Mouse (Mus musculus) cerebellum, adult 11-12 months (tissue): Measurements from ENCODE around the gene Ston2.

Experiments used
- DNase-seq: peaks from one replicate; pipeline ENCODE4 v3.0.0; 2022

Gene Ston2

DNA sequence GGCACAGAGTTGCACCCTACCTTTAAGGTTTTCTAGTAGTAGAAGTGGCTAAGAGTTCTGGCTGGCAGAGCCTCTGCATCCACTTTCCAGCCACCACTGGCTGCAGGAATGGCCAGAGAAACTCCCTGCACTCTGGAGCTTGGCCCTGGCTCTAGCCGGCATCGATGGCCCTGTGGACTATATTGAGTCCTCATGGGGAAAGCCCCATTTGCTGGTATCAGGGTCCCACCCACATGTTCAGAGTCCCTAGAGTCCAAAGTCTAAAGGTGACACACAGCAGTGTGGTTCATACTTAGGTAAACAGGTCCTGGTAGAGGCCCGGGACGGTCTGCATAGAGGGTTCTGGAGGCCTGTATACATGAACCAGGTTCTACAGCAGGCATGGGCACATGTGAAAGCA, 92.0 kb downstream of the Ston2 start:
- no peak for DNase-seq

DNA sequence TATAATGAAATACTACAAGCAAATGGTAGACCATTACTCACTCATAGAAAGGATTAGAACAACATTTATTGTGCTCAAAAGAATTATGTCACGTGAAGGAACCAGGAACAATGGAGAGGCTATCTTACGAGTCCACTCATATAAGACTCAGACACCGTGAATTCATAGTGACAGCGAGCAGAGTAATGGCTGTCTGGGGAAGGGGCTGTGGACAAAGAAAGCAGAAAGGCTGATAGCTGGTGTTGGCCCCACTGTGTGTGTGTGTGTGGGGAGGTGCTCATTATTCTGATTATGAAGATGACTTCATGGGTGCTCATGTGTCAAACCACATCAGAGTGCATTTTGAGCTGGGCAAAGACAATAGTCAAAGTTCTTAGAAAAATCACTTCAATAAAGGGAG, 92.4 kb downstream of the Ston2 start:
- no peak for DNase-seq

- no peak for DNase-seq
Measured at GRCm38 (mm10) chr12:91694748-91695147, 93.4 kb downstream of the Ston2 start.

DNA sequence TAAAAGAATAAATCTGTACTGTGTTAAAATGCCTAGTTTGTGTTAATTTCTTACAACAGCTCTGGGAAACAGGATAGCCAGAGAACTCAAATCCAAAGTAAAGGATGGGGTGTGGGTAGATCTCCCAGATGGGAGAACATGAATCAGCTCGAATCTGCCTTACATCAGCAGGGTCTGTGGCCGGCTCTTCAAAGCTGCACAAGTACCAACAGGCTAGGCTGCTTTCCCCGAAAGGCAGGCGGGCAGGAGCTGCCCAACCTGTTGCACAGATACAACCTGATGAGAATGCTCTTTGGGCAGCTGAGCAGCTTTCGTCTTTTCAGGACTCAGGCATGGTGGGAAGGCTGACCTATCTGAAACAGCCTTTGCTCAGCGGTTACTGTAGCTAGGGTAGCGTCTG, 94.6 kb downstream of the Ston2 start:
- no peak for DNase-seq

GRCm38 (mm10) chr12:91692991-91693390, 95.2 kb downstream of the Ston2 start:
- no peak for DNase-seq

DNA sequence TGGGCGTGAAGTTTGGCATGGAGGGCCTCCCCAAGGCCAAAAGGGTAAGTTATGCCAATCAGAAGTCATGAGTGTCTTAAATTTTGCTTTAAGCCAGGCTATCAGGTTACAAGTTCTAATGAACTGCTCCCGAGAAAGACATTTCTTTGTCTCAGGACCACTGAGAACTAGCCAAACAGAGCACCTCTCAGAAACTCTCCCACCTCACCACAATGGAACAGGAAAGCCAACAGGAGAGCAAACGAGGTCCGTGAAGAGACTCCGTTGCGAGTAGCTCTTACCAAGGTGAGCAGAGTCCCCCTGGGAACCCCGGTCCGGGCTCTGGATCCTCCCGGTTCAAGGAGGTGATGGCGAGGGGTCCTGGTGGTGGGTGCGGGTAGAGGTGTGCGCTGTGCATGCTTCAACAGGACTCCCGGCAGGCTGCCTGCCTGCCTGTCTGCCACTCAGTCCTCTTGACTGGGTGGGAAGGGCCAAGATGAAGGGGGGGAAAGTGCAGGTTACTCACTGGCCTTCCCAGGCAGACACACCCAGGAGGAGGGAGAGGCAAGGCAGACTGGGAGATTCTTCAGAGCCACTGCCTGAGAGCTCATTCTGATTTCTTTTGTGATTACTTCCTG, 102.4 kb downstream of the Ston2 start:
- DNase-seq: no peak

DNA sequence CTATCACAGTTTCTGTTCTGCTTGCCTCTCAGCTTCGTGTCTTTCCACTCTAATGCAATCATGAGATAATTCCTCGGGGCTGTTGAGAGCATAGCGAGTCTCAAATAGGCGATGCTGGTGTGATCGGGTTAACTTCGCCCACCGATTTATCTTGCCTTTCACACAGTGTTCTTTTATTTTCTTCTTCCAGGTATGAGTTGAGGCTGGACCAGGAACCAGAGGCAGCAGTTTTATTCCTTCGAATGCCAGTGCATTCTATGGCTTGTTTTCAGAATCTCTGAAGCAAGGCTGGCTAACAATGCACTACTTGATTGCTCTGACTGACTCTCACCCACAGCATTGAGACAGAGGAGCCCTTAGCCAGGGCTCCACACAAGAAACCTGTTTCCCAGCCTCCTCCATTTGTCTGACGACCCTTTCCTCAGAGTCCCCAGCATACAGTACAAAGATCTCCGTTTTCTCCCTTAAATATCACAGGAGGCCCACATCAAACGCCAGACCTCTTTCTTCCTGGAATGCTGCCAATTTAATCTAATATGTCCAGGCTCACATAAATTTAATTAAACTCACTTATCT, 103.3 kb downstream of the Ston2 start:
- no peak for DNase-seq

- peak; percentile 5 for DNase-seq
Measured at GRCm38 (mm10) chr12:91684101-91684839, 103.9 kb downstream of the Ston2 start.

- DNase-seq: no peak
Measured at GRCm38 (mm10) chr12:91683549-91684100, 104.6 kb downstream of the Ston2 start.

DNA sequence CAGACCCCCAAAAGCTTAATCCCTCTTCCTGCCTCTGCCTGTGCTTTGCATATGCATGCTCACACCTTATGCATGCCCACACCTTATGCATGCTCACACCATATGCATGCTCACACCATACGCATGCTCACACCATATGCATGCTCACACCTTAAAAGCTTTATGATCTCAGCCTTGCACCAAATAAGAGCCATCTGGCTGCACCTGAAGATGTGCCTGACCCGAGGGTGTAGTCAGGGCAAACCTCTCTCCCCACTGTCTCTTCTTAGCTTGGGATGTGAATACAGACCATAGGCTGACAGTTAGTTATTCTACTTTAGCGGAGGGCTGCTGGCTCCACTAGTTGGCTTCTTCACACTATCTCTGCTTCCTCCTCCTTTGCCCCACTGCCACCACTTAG, 105.1 kb downstream of the Ston2 start:
- no peak for DNase-seq

- no peak for DNase-seq
Measured at GRCm38 (mm10) chr12:91679320-91680064, 108.7 kb downstream of the Ston2 start.

DNA sequence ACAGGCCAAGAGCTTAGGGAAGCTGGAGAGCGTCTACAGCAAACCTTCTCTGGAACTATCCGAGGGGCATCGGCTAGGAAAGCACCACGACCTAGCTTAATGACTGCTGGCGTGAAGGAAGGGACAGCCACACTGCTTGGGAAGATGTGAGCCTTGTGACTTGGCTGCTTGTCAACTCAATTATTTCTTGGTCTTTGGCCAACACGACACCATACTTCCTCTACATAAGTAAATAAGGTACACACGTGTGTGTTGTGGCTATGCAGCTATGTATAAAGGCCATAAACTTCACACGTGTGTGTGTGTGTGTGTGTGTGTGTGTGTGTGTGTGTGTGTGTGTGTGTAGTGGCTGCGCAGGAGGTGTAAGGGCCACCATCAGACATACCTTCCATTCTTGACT, 112.2 kb downstream of the Ston2 start:
- DNase-seq: no peak

GRCm38 (mm10) chr12:91673141-91673540, 115.0 kb downstream of the Ston2 start:
- DNase-seq: no peak

- peak; percentile 18 for DNase-seq
Measured at GRCm38 (mm10) chr12:91672528-91672927, 115.7 kb downstream of the Ston2 start.

DNA sequence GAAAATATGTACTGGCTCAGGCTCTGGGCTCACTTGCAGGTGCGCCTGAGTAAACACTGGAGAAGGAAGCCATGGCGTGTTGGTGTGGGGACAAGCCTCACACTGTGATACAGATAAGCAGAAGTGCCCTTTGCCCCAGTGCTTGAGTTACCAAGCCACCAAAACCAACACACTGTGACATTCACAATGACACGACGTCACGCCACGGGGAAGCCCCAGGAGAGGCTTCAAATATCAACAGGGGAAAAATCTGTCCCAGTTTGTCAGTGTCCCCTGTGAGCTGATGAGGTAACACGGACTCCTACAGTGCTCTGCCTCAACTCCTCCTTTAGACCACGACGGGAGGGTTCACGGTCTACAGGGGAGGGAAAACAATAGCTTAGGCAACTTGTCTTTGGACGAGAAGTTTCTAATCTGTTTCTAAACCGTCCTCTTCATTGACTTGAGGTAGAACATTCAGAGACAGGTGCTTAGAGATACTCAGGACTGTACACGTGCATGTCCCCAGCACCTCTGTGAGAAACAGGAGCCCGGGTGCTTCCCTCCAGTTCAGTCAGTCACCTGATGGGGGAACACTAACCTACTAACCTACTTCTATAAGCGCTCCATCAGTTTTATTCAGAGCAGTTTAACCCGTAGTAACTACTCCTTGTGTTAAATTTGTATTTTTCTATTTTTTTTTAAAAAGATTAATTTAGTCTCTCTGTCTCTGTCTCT, 119.5 kb downstream of the Ston2 start:
- DNase-seq: no peak

DNA sequence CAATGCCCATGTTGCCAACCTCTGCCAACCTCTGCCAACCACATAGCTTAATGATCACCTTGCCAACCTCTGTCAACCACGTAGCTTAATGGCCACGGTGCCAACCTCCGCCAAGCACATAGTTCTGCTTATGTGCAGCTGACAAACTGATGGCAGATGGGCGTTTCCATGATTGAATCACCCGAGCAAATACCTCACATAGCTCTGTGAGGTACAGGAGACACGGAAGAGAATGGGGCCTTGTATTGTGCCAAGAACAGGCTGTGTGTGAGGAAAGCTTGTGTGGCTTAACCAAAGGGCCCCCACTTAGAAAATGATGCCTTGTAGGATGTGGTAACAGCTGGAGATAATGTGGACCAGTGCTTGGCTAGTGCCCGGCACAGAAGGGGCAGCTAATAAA, 120.4 kb downstream of the Ston2 start:
- DNase-seq: no peak

GRCm38 (mm10) chr12:91666607-91667006, 121.6 kb downstream of the Ston2 start:
- DNase-seq: no peak

DNA sequence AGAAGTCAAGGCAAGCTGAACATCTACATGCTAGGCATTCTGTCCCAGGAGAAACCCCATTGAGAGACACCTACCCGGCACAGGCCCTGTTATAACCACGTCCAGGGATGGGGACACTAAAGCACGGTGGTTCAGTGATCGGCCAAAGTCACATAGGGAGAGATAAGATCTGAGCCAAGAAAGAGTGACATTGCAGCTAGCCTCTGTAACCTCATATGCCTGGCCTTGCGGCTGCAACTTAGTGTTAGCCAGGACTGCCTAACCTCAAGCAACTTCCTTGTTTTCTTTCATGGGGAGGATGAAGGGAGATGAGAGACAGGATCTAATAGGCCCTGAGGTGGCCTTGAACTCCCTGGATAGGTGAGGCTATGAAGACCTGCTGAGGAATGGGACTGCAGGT, 122.8 kb downstream of the Ston2 start:
- no peak for DNase-seq

GRCm38 (mm10) chr12:91663260-91663659, 124.9 kb downstream of the Ston2 start:
- DNase-seq: no peak

GRCm38 (mm10) chr12:91662844-91663243, 125.3 kb downstream of the Ston2 start:
- DNase-seq: no peak

DNA sequence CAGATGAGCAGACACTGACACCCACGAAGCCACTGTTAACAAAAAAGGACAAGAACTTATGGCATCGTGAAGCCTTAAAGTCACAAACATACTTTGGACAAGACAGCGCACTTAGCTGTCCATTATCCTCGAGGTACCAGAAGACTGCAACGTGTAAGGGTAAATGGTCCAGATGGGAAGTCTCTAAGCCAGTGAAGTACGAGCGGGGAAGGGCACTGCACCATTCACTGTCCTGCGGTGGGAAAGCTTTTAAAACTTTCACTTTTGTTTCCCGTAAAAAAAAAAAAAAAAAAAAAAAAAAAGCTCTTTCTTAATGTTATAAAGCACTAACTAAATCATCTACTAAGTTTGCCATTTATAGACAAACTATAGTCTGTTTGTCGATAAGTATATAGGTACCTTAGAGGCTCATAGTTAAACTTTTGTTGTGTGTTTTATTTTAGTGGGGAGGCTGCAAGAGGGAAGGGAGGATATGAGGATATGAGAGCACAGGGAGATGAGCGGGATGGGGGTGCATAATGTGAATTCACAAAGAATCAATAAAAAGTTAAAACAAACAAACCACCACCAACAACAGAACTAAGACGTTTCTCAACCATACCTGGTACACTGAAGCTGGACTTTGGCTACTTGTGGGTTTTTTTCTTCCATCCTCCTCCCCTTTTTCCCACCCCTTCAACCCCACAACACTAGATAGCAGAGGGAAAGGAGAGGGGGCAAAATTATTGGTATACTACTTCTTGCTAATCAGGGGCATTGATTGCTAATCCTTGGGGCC, 127.4 kb downstream of the Ston2 start:
- DNase-seq: no peak
